8 mouse cellular contexts compared by ENCODE assay signal in genomic region chr2:30076959-30077358, GRCm38 (mm10). TPM values are rescaled to one million over a fixed set of nuclear protein-coding genes. Genes with fewer than 3 reads are reported as not detected.
DNase-seq lines count a peak whose midpoint lies in the region; ATAC-seq and TF ChIP-seq lines count a peak whose summit lies in the region.

No protein-coding gene starts in this region.

- peak overlapping the region; percentile 66 for H3K4me2 ChIP-seq in forebrain, embryonic 12.5 days
- H3K4me2 ChIP-seq in limb, embryonic 13.5 days (replicated peaks) = peak overlapping the region; percentile 93
- peak overlapping the region; percentile 95 for H3K4me2 ChIP-seq in neural tube, embryonic 15.5 days

- no peak for TF ChIP-seq CTCF in layer of hippocampus, adult 2 months (conservative IDR thresholded peaks at IDR 0.05)

- no peaks in the 10 kb centered on the region for H3K9me3 ChIP-seq in forebrain, embryonic 12.5 days
- H3K9me3 ChIP-seq in limb, embryonic 13.5 days = no peaks in the 10 kb centered on the region
- H3K9me3 ChIP-seq in neural tube, embryonic 15.5 days (replicated peaks) = no peaks in the 10 kb centered on the region

- peaks cover 11% of the 10 kb centered on the region for H3K4me1 ChIP-seq in forebrain, embryonic 12.5 days
- peaks cover 19% of the 10 kb centered on the region for H3K4me1 ChIP-seq in limb, embryonic 13.5 days
- H3K4me1 ChIP-seq in neural tube, embryonic 15.5 days = peaks cover 13% of the 10 kb centered on the region

- H3K27ac ChIP-seq in layer of hippocampus, adult 2 months = no peak overlapping the region
- H3K27ac ChIP-seq in forebrain, embryonic 12.5 days = 0 out of 2 replicates have a peak overlapping the region, but pooled peaks have one; percentile 10
- peak overlapping the region; percentile 58; the same call in 1 of the 2 replicates for H3K27ac ChIP-seq in limb, embryonic 13.5 days
- H3K27ac ChIP-seq in neural tube, embryonic 15.5 days (replicated peaks) = no peak overlapping the region

- H3K36me3 ChIP-seq in forebrain, embryonic 12.5 days (replicated peaks) = peaks cover 23% of the 10 kb centered on the region
- H3K36me3 ChIP-seq in limb, embryonic 13.5 days = peaks cover 29% of the 10 kb centered on the region
- H3K36me3 ChIP-seq in neural tube, embryonic 15.5 days = peaks cover 14% of the 10 kb centered on the region

- H3K27me3 ChIP-seq in forebrain, embryonic 12.5 days = no peaks in the 10 kb centered on the region
- H3K27me3 ChIP-seq in limb, embryonic 13.5 days = no peaks in the 10 kb centered on the region
- no peaks in the 10 kb centered on the region for H3K27me3 ChIP-seq in neural tube, embryonic 15.5 days (replicated peaks)

- peak overlapping the region; percentile 56; the same call in 1 of the 2 replicates for H3K4me3 ChIP-seq in layer of hippocampus, adult 2 months
- H3K4me3 ChIP-seq in forebrain, embryonic 12.5 days (replicated peaks) = no peak overlapping the region
- H3K4me3 ChIP-seq in limb, embryonic 13.5 days = peak overlapping the region; percentile 63
- H3K4me3 ChIP-seq in neural tube, embryonic 15.5 days (replicated peaks) = peak overlapping the region; percentile 48

- peak; percentile 37 for ATAC-seq in forebrain, embryonic 12.5 days (ENCODE audit: low FRiP score)
- ATAC-seq in limb, embryonic 13.5 days (ENCODE audit: low FRiP score, low read depth) = peak; percentile 7; the same call in 1 of the 2 replicates
- ATAC-seq in neural tube, embryonic 15.5 days (ENCODE audit: low FRiP score) = no peak
- no peak for ATAC-seq in cerebellum, adult (ENCODE audit: insufficient number of reproducible peaks, low FRiP score, low TSS enrichment)

- DNase-seq in layer of hippocampus, adult 2 months (ENCODE audit: low spot score in 2 of 2) = no peak
- no peak for DNase-seq in layer of hippocampus, postnatal 10 days (ENCODE audit: low spot score in 2 of 2)
- no peak for DNase-seq in natural killer cell, adult 2 months (ENCODE audit: low spot score in 2 of 2)
- DNase-seq in retina, embryonic 14.5 days (ENCODE audit: low spot score) = no peak

- 67% methylated on average over 6 of the region's 6 CpGs for WGBS in forebrain, embryonic 12.5 days
- 64% methylated on average over 6 of the region's 6 CpGs for WGBS in limb, embryonic 13.5 days
- 70% methylated on average over 6 of the region's 6 CpGs for WGBS in neural tube, embryonic 15.5 days

- H3K9ac ChIP-seq in forebrain, embryonic 12.5 days = peak overlapping the region; percentile 60; the same call in 1 of the 2 replicates
- H3K9ac ChIP-seq in limb, embryonic 13.5 days = peak overlapping the region; percentile 75; the same call in 1 of the 2 replicates
- 0 out of 2 replicates have a peak overlapping the region, but pooled peaks have one; percentile 23 for H3K9ac ChIP-seq in neural tube, embryonic 15.5 days (replicated peaks)

RNA-seq across cellular contexts. Expression of gene Pkn3, which starts 0.5 kb away (rescaled TPM):
- total RNA-seq in layer of hippocampus, adult 2 months (2021) = 1 to 10 TPM; 1.7 to 2.1 TPM
- total RNA-seq in layer of hippocampus, postnatal 10 days (2021) = 1 to 10 TPM; 1.8 to 2.2 TPM
- 10.3 TPM in 2 replicates for polyA plus RNA-seq in forebrain, embryonic 12.5 days (2016; fragmentation: Nextera tagmentation; extraction: Ambion mirVana)
- 8.6 and 10.0 TPM in 2 replicates for polyA plus RNA-seq in limb, embryonic 13.5 days (2015; fragmentation: Nextera tagmentation; extraction: Ambion mirVana)
- polyA plus RNA-seq in neural tube, embryonic 15.5 days (2015; fragmentation: Nextera tagmentation; extraction: Ambion mirVana) = 2.0 and 3.1 TPM in 2 replicates

RNA-seq across cellular contexts. Expression of gene Zdhhc12, which starts 16.5 kb away (rescaled TPM):
- 1 to 10 TPM; 7.6 to 9.1 TPM for total RNA-seq in layer of hippocampus, adult 2 months (2021)
- 10 to 100 TPM; 19.6 to 19.7 TPM for total RNA-seq in layer of hippocampus, postnatal 10 days (2021)
- 22.9 TPM in 2 replicates for polyA plus RNA-seq in forebrain, embryonic 12.5 days (2016; fragmentation: Nextera tagmentation; extraction: Ambion mirVana)
- 25.3 and 27.9 TPM in 2 replicates for polyA plus RNA-seq in limb, embryonic 13.5 days (2015; fragmentation: Nextera tagmentation; extraction: Ambion mirVana)
- polyA plus RNA-seq in neural tube, embryonic 15.5 days (2015; fragmentation: Nextera tagmentation; extraction: Ambion mirVana) = 31.6 and 33.6 TPM in 2 replicates

RNA-seq across cellular contexts. Expression of gene Set, which starts 19.8 kb away (rescaled TPM):
- 100 to 1,000 TPM; 171 to 197 TPM for total RNA-seq in layer of hippocampus, adult 2 months (2021)
- total RNA-seq in layer of hippocampus, postnatal 10 days (2021) = 100 to 1,000 TPM; 231 to 233 TPM
- 774 and 776 TPM in 2 replicates for polyA plus RNA-seq in forebrain, embryonic 12.5 days (2016; fragmentation: Nextera tagmentation; extraction: Ambion mirVana)
- polyA plus RNA-seq in limb, embryonic 13.5 days (2015; fragmentation: Nextera tagmentation; extraction: Ambion mirVana) = 514 and 554 TPM in 2 replicates
- polyA plus RNA-seq in neural tube, embryonic 15.5 days (2015; fragmentation: Nextera tagmentation; extraction: Ambion mirVana) = 285 and 330 TPM in 2 replicates

RNA-seq across cellular contexts. Expression of gene Wdr34, which starts 28.3 kb away (rescaled TPM):
- total RNA-seq in layer of hippocampus, adult 2 months (2021) = 10 to 100 TPM; 37.3 to 37.4 TPM
- 10 to 100 TPM; 42.2 to 46.3 TPM for total RNA-seq in layer of hippocampus, postnatal 10 days (2021)
- polyA plus RNA-seq in forebrain, embryonic 12.5 days (2016; fragmentation: Nextera tagmentation; extraction: Ambion mirVana) = 42.3 and 42.5 TPM in 2 replicates
- 40.4 and 42.5 TPM in 2 replicates for polyA plus RNA-seq in limb, embryonic 13.5 days (2015; fragmentation: Nextera tagmentation; extraction: Ambion mirVana)
- polyA plus RNA-seq in neural tube, embryonic 15.5 days (2015; fragmentation: Nextera tagmentation; extraction: Ambion mirVana) = 63.0 and 72.9 TPM in 2 replicates

RNA-seq across cellular contexts. Expression of gene Zer1, which starts 47.4 kb away (rescaled TPM):
- total RNA-seq in layer of hippocampus, adult 2 months (2021) = 100 to 1,000 TPM; 197 to 199 TPM
- 100 to 1,000 TPM; 121 to 126 TPM for total RNA-seq in layer of hippocampus, postnatal 10 days (2021)
- 9.2 and 9.5 TPM in 2 replicates for polyA plus RNA-seq in forebrain, embryonic 12.5 days (2016; fragmentation: Nextera tagmentation; extraction: Ambion mirVana)
- polyA plus RNA-seq in limb, embryonic 13.5 days (2015; fragmentation: Nextera tagmentation; extraction: Ambion mirVana) = 11.2 and 12.5 TPM in 2 replicates
- polyA plus RNA-seq in neural tube, embryonic 15.5 days (2015; fragmentation: Nextera tagmentation; extraction: Ambion mirVana) = 12.4 and 14.5 TPM in 2 replicates

Comparison
In these comparisons a context has a peak if more than half of its experiments do, and no peak if none do; other contexts are left out.
1. H3K27ac ChIP-seq: peak in forebrain, embryonic 12.5 days (single experiment) and limb, embryonic 13.5 days (single experiment); none in layer of hippocampus, adult 2 months (single experiment) and neural tube, embryonic 15.5 days (single experiment).
2. ATAC-seq: peak in forebrain, embryonic 12.5 days (single experiment) and limb, embryonic 13.5 days (single experiment); none in neural tube, embryonic 15.5 days (single experiment) and cerebellum, adult (single experiment).
3. H3K9ac ChIP-seq: peak in every context shown above with its lines; median percentile 75 in limb, embryonic 13.5 days; 60 in forebrain, embryonic 12.5 days; 23 in neural tube, embryonic 15.5 days.
4. Peak in every context shown above with its lines, with median percentiles within 50 percentile points of each other: H3K4me2 ChIP-seq.